Mouse (Mus musculus) liver, embryonic 11.5 days (tissue): ENCODE data around the gene Zc3h7b. TPM values are rescaled to one million over a fixed set of nuclear protein-coding genes. Genes with fewer than 3 reads are reported as not detected.

Source experiments
- ATAC-seq: fragments of 200-750 bp; cut with Nextera tagmentation; replicated peaks from 2 replicates; pipeline ENCODE4 v1.8.0; 2017; ENCODE audit warnings: moderate number of reproducible peaks, mild to moderate bottlenecking, moderate TSS enrichment, moderate library complexity; ENCODE audit not compliant: low FRiP score
- DNase-seq: peaks from one replicate; pipeline ENCODE4 v3.0.0-alpha.2; 2017; ENCODE audit warnings: low spot score
- H3K27ac ChIP-seq: fragments of 300-500 bp; sonication (generic); 2 replicates; pipeline ENCODE4 v1.5.1; 2014; ENCODE audit warnings: mild to moderate bottlenecking, low read depth, low read length, control low read depth
- H3K27me3 ChIP-seq: fragments of 300-500 bp; sonication (generic); replicated peaks from 2 replicates; pipeline ENCODE4 v1.6.1; 2014; ENCODE audit warnings: low read length, mixed read lengths; ENCODE audit not compliant: control insufficient read depth, insufficient read depth
- H3K36me3 ChIP-seq: fragments of 300-500 bp; sonication (generic); 2 replicates; pipeline ENCODE4 v1.6.1; 2014; ENCODE audit warnings: mild to moderate bottlenecking, low read length, moderate library complexity, mixed read lengths; ENCODE audit not compliant: control insufficient read depth, insufficient read depth
- H3K4me1 ChIP-seq: fragments of 300-500 bp; sonication (generic); replicated peaks from 2 replicates; pipeline ENCODE4 v1.6.1; 2014; ENCODE audit warnings: low read length, mixed read lengths; ENCODE audit not compliant: control insufficient read depth, insufficient read depth
- H3K4me2 ChIP-seq: fragments of 300-500 bp; sonication (generic); 2 replicates; pipeline ENCODE4 v1.6.1; 2014; ENCODE audit warnings: mild to moderate bottlenecking, control low read depth, moderate library complexity
- H3K4me3 ChIP-seq: fragments of 300-500 bp; sonication (generic); 2 replicates; pipeline ENCODE4 v1.5.1; 2014; ENCODE audit warnings: low read depth, low read length, control low read depth
- H3K9ac ChIP-seq: fragments of 300-500 bp; sonication (generic); 2 replicates; pipeline ENCODE4 v1.6.1; 2014; ENCODE audit warnings: low read depth, low read length, control low read depth
- H3K9me3 ChIP-seq: fragments of 300-500 bp; sonication (generic); 2 replicates; pipeline ENCODE4 v1.6.1; 2016; ENCODE audit warnings: low read length, inconsistent platforms, mixed read lengths; ENCODE audit not compliant: control insufficient read depth
- WGBS: fragments of 180-500 bp; shearing (Covaris S2); extraction: QIAGEN DNeasy Blood & Tissue Kit; methylation state at CpG from one replicate; pipeline ENCODE4 v1.1.7; 2014; 5-methylcytosine and 5-hydroxymethylcytosine counted together
- polyA plus RNA-seq: library from polyadenylated mRNA; unstranded; fragments of >200 nt; fragmentation: Nextera tagmentation; extraction: Ambion mirVana; gene quantifications from 2 replicates; pipeline ENCODE4 v1.2.1, GENCODE M21; 2014

Zc3h7b gene
- polyA plus RNA-seq, 1 experiment from 2014 or later = 24.2 TPM

GRCm38 (mm10) chr15:81787525-81787924, 42.7 kb downstream of the Zc3h7b start:
- DNase-seq (no peak), ATAC-seq (no peak)
- no peak overlapping the region for H3K4me2 ChIP-seq
- H3K4me3 ChIP-seq = no peak overlapping the region
- no peak overlapping the region for H3K27ac ChIP-seq
- peaks cover 43% of the 10 kb centered on the region for H3K36me3 ChIP-seq
- peaks cover 4% of the 10 kb centered on the region; the same call in 1 of the 2 replicates for H3K4me1 ChIP-seq
- WGBS = 91% methylated on average over 13 of the region's 13 CpGs
- H3K27me3 ChIP-seq = no peaks in the 10 kb centered on the region
- H3K9me3 ChIP-seq = no peaks in the 10 kb centered on the region
- no peak overlapping the region for H3K9ac ChIP-seq

GRCm38 (mm10) chr15:81792444-81792843, 47.6 kb downstream of the Zc3h7b start:
- no peaks in the 10 kb centered on the region for H3K9me3 ChIP-seq
- H3K4me1 ChIP-seq = peaks cover 4% of the 10 kb centered on the region; the same call in 1 of the 2 replicates
- H3K27ac ChIP-seq = no peak overlapping the region
- no peak overlapping the region for H3K4me2 ChIP-seq
- no peaks in the 10 kb centered on the region for H3K27me3 ChIP-seq
- no peak overlapping the region for H3K9ac ChIP-seq
- peaks cover 22% of the 10 kb centered on the region for H3K36me3 ChIP-seq
- 76% methylated on average over 9 of the region's 9 CpGs for WGBS
- no peak overlapping the region for H3K4me3 ChIP-seq
- no peak for DNase-seq
- ATAC-seq = peak; percentile 60

- no peak for DNase-seq
- 80% methylated on average over 3 of the region's 3 CpGs for WGBS
These were observed 51.4 kb downstream of the Zc3h7b start for GRCm38 (mm10) chr15:81796228-81796627.

GRCm38 (mm10) chr15:81797861-81798260, 53.0 kb downstream of the Zc3h7b start:
- no peak for ATAC-seq
- WGBS = 79% methylated on average over 6 of the region's 6 CpGs
- H3K9me3 ChIP-seq = no peaks in the 10 kb centered on the region

More at GRCm38 (mm10) chr15:81796228-81796627, 51.4 kb downstream of the Zc3h7b start:
- H3K4me3 ChIP-seq = no peak overlapping the region
- H3K4me2 ChIP-seq = no peak overlapping the region
- no peaks in the 10 kb centered on the region for H3K27me3 ChIP-seq
- H3K9me3 ChIP-seq = no peaks in the 10 kb centered on the region
- no peak overlapping the region for H3K9ac ChIP-seq
- H3K27ac ChIP-seq = no peak overlapping the region
- peaks cover 18% of the 10 kb centered on the region for H3K36me3 ChIP-seq
- no peak for ATAC-seq
- peaks cover 5% of the 10 kb centered on the region; the same call in 1 of the 2 replicates for H3K4me1 ChIP-seq

GRCm38 (mm10) chr15:81798421-81798820, 53.6 kb downstream of the Zc3h7b start:
- no peak for DNase-seq
- H3K9ac ChIP-seq = no peak overlapping the region
- no peaks in the 10 kb centered on the region for H3K9me3 ChIP-seq
- H3K4me3 ChIP-seq = no peak overlapping the region
- H3K27me3 ChIP-seq = no peaks in the 10 kb centered on the region
- no peak overlapping the region for H3K27ac ChIP-seq
- no peak for ATAC-seq
- 81% methylated on average over 4 of the region's 4 CpGs for WGBS
- peaks cover under 1% of the 10 kb centered on the region for H3K36me3 ChIP-seq
- H3K4me2 ChIP-seq = no peak overlapping the region
- H3K4me1 ChIP-seq = peaks cover 21% of the 10 kb centered on the region

More at GRCm38 (mm10) chr15:81797861-81798260, 53.0 kb downstream of the Zc3h7b start:
- peaks cover 6% of the 10 kb centered on the region for H3K36me3 ChIP-seq
- no peak overlapping the region for H3K4me2 ChIP-seq
- no peak overlapping the region for H3K27ac ChIP-seq
- no peak for DNase-seq
- no peak overlapping the region for H3K4me3 ChIP-seq
- H3K9ac ChIP-seq = no peak overlapping the region
- no peaks in the 10 kb centered on the region for H3K27me3 ChIP-seq
- H3K4me1 ChIP-seq = peaks cover 15% of the 10 kb centered on the region

- no peak for DNase-seq
- Histone ChIP-seq H3K4me2 (no peak overlapping the region), H3K27ac (no peak overlapping the region; the same call in 1 of the 2 replicates), H3K27me3 (no peaks in the 10 kb centered on the region), H3K36me3 (no peaks in the 10 kb centered on the region), H3K4me1 (peaks cover 31% of the 10 kb centered on the region), H3K4me3 (no peak overlapping the region), H3K9ac (no peak overlapping the region), H3K9me3 (no peaks in the 10 kb centered on the region)
- WGBS = 73% methylated on average over 3 of the region's 3 CpGs
- no peak for ATAC-seq
These were observed 55.5 kb downstream of the Zc3h7b start for GRCm38 (mm10) chr15:81800391-81800790.

GRCm38 (mm10) chr15:81802001-81802890, 57.4 kb downstream of the Zc3h7b start, which contains the start of gene Tef:
Tef (plus strand) TSS chr15:81802421.
- H3K4me1 ChIP-seq = peaks cover 31% of the 10 kb centered on the region
- H3K9ac ChIP-seq = peak within 1 kb of the TSS; percentile 57
- H3K27ac ChIP-seq = peak within 1 kb of the TSS; percentile 49
- no peaks in the 10 kb centered on the region for H3K9me3 ChIP-seq
- DNase-seq = peak; percentile 86
- H3K4me3 ChIP-seq = peak within 1 kb of the TSS; percentile 42
- peak within 1 kb of the TSS; percentile 83 for H3K4me2 ChIP-seq
- 22% methylated on average over 19 of the region's 19 CpGs for WGBS
- peak; percentile 85 for ATAC-seq
- H3K36me3 ChIP-seq = no peaks in the 10 kb centered on the region
- H3K27me3 ChIP-seq = no peaks in the 10 kb centered on the region

GRCm38 (mm10) chr15:81802941-81803351, 58.1 kb downstream of the Zc3h7b start:
- no peak for DNase-seq
- Histone ChIP-seq H3K9ac (peak overlapping the region; percentile 57), H3K27ac (peak overlapping the region; percentile 49), H3K36me3 (no peaks in the 10 kb centered on the region), H3K4me2 (peak overlapping the region; percentile 83), H3K4me1 (peaks cover 31% of the 10 kb centered on the region), H3K4me3 (peak overlapping the region; percentile 42), H3K9me3 (no peaks in the 10 kb centered on the region), H3K27me3 (no peaks in the 10 kb centered on the region)
- ATAC-seq = no peak; the same call in 1 of the 2 replicates
- 29% methylated on average over 8 of the region's 8 CpGs for WGBS
